Mouse (Mus musculus) erythroblast, embryonic 14.5 days (primary cell): Measurements from ENCODE around the gene Specc1. TPM values are rescaled to one million over a fixed set of nuclear protein-coding genes. Genes with fewer than 3 reads are reported as not detected.

Experiments
- H3K27me3 ChIP-seq: 2 replicates; pipeline ENCODE4 v1.6.1; 2012; ENCODE audit warnings: inconsistent platforms; ENCODE audit not compliant: control insufficient read depth
- H3K36me3 ChIP-seq: 2 replicates; pipeline ENCODE4 v1.6.1; 2012; ENCODE audit warnings: mild to moderate bottlenecking, inconsistent platforms; ENCODE audit not compliant: control insufficient read depth
- H3K4me1 ChIP-seq: 2 replicates; pipeline ENCODE4 v1.6.1; 2012; ENCODE audit warnings: inconsistent platforms; ENCODE audit not compliant: control insufficient read depth
- H3K4me3 ChIP-seq: replicated peaks from 2 replicates; pipeline ENCODE3; 2012; ENCODE audit warnings: moderate library complexity, mild to moderate bottlenecking, inconsistent platforms
- H3K9me3 ChIP-seq: 2 replicates; pipeline ENCODE4 v1.6.1; 2012; ENCODE audit warnings: low read length, inconsistent platforms, mixed read lengths; ENCODE audit not compliant: control insufficient read depth
- GATA1 ChIP-seq: IDR thresholded peaks from 2 replicates; pipeline ENCODE4 v1.6.1; 2012; ENCODE audit warnings: low read length, inconsistent platforms, mixed read lengths
- TAL1 ChIP-seq: IDR thresholded peaks from 3 replicates; pipeline ENCODE4 v1.6.1; 2012; ENCODE audit warnings: low read length, inconsistent platforms, mixed read lengths
- polyA plus RNA-seq: library from polyadenylated mRNA; stranded (reverse); fragments of >175 nt; gene quantifications from 2 replicates; pipeline ENCODE4 v1.2.3, GENCODE M21; 2012

The Specc1 gene
- polyA plus RNA-seq, 1 experiment, result 15.5 TPM

DNA sequence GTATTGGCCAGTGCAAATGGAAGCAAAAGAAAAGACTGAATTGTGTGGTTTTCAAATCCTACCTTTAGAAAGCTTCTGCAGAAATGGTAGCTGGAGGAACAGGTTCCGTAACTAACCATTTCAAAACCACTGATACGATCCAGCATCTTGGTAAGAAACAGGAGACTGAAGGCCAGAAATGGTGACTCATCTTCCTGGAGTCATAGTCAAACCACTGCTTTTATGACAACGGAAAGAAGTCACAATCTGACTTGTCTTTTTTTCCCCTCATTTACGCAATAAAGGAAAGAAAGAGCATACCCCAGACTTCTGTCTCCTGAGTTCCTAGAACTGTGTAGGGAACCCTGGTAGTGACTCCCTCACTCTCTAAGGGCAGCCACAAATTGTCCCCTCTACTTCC is 228.3 kb downstream of the Specc1 start:
- peaks cover 29% of the 10 kb centered on the region for H3K36me3 ChIP-seq
- TF ChIP-seq GATA1, result no peak
- TF ChIP-seq TAL1, result no peak
- H3K9me3 ChIP-seq, result no peaks in the 10 kb centered on the region
- no peak overlapping the region for H3K4me3 ChIP-seq
- H3K27me3 ChIP-seq, result no peaks in the 10 kb centered on the region
- no peaks in the 10 kb centered on the region for H3K4me1 ChIP-seq

DNA sequence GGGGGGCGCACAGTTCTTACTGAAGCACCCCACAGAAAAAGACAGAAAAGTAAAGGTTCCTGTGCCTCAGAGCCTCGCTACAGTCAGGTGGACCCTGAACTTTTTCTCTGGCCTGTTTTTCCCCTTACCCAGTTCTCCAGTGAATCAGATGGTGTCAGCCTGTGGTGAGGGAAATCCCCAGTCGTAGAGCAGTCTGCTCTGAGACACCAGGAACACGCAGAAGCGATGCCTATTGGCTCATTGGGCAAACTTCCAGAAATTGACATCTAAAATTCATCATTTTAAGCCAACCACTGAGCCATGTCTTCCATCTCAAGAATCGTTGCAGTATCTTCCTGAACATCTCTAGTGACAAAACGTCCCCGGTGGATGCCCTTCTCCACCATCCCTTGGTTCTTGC is 230.5 kb downstream of the Specc1 start:
- Histone ChIP-seq H3K27me3 (no peaks in the 10 kb centered on the region), H3K4me1 (no peaks in the 10 kb centered on the region), H3K9me3 (no peaks in the 10 kb centered on the region), H3K36me3 (peaks cover 22% of the 10 kb centered on the region), H3K4me3 (no peak overlapping the region)
- TF ChIP-seq TAL1, result no peak
- TF ChIP-seq GATA1, result no peak

DNA sequence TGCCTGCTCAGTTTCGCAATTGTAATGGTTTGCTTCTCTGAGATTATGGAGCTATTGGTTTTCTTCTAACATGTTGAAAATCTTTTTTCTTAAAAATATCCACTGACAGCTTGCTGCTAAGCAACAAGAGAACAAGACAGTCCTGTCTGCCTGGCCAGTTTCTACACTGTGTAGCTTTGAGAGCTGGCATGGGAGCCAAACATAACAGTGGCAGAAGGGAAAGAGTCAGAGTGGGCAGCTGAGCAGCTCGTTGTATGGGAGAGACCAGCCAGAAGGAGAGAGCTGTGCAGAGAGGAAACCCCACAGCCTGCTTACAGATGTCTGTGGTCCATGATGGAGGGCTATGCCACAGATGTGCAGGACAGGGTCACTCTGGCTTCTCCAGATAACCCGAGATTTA is 235.5 kb downstream of the Specc1 start:
- no peaks in the 10 kb centered on the region for H3K4me1 ChIP-seq
- TF ChIP-seq GATA1, result no peak
- no peak for TF ChIP-seq TAL1
- peaks cover 27% of the 10 kb centered on the region for H3K36me3 ChIP-seq
- H3K4me3 ChIP-seq, result no peak overlapping the region
- no peaks in the 10 kb centered on the region for H3K9me3 ChIP-seq
- H3K27me3 ChIP-seq, result no peaks in the 10 kb centered on the region

DNA sequence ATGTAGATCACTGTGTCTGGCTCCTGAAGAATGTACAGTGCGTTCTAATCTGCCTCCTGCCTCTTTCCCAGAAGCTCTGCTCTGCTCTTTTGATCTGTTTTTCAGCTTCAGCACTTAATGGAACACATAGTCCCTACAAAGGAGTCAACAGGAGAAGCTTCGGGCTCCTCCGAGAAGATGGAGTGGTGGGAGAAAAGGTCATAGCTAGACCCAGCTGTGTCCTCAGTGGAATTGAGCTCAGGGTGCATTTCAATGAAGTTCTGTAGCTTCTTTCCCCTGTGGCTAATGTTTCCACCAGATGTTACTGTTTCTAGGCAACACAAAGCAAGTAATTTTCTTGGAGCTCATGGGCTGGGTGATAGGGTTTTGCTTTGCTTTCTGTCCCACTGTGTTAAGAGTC is 236.6 kb downstream of the Specc1 start:
- no peak for TF ChIP-seq GATA1
- no peak for TF ChIP-seq TAL1
- no peak overlapping the region for H3K4me3 ChIP-seq
- no peaks in the 10 kb centered on the region for H3K27me3 ChIP-seq
- no peaks in the 10 kb centered on the region for H3K9me3 ChIP-seq
- H3K36me3 ChIP-seq, result peaks cover 18% of the 10 kb centered on the region
- H3K4me1 ChIP-seq, result no peaks in the 10 kb centered on the region

DNA sequence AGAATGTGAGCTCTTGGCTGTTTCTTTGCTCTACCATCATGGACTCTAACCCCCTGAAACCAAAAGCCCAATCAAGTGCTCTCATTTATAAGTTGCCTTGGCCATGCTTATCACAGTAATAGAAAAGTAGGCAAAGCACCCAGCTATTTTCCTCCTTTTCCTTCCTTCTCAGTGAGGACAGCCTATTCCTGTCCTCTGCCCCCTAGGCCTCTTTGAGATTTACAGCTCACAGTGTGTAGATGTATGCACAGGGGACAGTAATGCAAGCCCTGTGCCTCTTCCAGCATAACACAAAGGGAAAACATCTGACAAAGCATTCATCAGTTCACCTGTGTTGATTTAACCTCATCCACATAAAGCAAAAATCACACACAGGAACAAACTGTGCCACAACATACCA is 237.7 kb downstream of the Specc1 start:
- Histone ChIP-seq H3K36me3 (peaks cover 18% of the 10 kb centered on the region), H3K4me1 (no peaks in the 10 kb centered on the region), H3K9me3 (no peaks in the 10 kb centered on the region), H3K4me3 (no peak overlapping the region), H3K27me3 (no peaks in the 10 kb centered on the region)
- no peak for TF ChIP-seq TAL1
- TF ChIP-seq GATA1, result no peak

DNA sequence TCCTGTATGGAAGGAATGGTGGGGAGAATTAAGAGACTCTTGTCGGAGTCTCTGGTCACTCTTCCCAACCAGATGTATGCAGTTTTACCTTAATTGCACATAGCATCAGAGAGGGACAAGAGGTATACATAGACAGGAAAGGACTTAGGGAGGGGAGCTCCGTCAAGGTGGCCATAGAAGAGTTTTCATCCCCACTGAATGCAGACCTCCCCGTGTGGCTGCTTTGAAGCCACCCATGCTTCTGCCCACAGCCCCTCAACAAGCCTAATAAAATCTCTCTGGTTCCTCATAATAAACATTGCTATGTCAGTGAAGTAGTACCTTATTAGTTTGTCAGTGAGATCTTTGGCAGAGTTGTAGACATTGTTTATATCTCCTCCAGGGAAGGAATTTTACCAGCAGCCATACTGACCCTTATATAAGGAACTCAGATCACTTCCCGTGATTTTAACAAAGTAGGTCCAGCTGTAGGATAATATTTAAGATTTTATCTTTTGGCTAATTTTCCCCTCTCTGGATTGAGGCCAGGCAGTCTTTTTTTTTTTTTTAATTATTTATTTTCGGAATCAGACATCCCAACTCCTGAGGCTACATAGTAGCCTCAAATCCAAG is 244.4 kb downstream of the Specc1 start:
- no peak overlapping the region for H3K4me3 ChIP-seq
- H3K4me1 ChIP-seq, result no peaks in the 10 kb centered on the region
- H3K9me3 ChIP-seq, result no peaks in the 10 kb centered on the region
- TF ChIP-seq GATA1 (no peak), TAL1 (no peak)
- H3K27me3 ChIP-seq, result no peaks in the 10 kb centered on the region
- H3K36me3 ChIP-seq, result peaks cover 9% of the 10 kb centered on the region

DNA sequence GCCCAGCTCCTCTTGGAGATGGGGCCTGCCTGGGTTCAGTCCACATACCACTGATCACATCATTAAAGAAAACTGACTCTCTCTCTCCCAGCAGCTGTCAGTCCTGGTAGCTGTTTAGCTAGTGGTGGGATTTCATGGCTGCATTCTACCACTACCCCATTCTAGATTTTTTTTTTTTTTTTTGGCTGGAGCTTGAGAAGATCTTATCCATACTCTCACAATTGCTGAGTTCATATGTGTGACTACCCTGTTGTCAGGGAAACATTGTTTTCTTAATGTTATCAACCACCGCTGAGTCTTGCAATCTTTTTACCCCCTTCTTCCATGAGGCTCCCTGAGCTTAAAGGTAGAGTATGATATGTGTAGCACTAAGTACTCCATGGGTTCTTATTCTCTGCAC is 246.1 kb downstream of the Specc1 start:
- TF ChIP-seq GATA1 (no peak), TAL1 (no peak)
- Histone ChIP-seq H3K9me3 (no peaks in the 10 kb centered on the region), H3K36me3 (peaks cover 26% of the 10 kb centered on the region), H3K27me3 (no peaks in the 10 kb centered on the region), H3K4me3 (no peak overlapping the region), H3K4me1 (no peaks in the 10 kb centered on the region)

DNA sequence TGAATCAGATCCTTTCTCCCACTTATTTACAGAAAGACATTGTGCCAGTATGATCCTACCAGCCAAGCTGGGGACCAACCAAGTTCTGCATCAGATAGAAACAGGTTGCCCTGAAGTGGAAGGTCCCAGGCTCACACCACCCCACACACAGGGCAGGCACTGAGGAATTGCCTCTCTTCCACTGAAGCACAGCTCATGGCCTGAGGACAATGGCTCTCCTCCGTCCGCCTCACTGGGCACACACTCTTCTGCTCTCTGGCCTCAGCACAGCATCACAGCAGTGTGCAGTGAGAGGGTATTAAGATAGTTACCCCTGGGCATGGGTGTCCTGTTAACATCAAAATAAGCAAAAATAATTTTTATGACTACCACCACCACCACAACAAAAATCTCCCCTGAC is 252.5 kb downstream of the Specc1 start:
- Histone ChIP-seq H3K36me3 (peaks cover 76% of the 10 kb centered on the region), H3K9me3 (no peaks in the 10 kb centered on the region), H3K27me3 (no peaks in the 10 kb centered on the region), H3K4me1 (no peaks in the 10 kb centered on the region), H3K4me3 (no peak overlapping the region)
- TF ChIP-seq TAL1 (no peak), GATA1 (no peak)

DNA sequence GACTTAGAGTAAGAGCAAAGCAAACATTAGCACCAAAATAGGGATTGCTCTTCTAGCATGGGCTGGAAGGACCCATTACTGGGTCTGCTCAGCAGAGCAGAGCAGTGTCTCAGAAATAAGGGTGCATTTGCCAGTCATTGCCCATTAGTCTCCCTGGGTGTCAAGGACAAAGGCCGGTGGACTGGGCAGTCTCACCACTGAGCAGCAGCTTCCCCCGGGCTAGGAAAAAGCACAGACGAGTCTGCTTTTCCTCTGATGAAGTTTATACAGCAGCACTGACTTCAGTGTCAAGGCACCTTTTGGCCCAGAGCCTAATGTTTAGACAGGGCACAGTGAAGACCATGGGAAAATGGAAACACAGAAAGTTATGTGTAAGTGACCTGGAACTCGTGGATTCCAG is 253.3 kb downstream of the Specc1 start:
- no peaks in the 10 kb centered on the region for H3K27me3 ChIP-seq
- H3K4me1 ChIP-seq, result no peaks in the 10 kb centered on the region
- H3K4me3 ChIP-seq, result no peak overlapping the region
- H3K36me3 ChIP-seq, result peaks cover 76% of the 10 kb centered on the region
- TF ChIP-seq TAL1 (no peak), GATA1 (no peak)
- no peaks in the 10 kb centered on the region for H3K9me3 ChIP-seq

DNA sequence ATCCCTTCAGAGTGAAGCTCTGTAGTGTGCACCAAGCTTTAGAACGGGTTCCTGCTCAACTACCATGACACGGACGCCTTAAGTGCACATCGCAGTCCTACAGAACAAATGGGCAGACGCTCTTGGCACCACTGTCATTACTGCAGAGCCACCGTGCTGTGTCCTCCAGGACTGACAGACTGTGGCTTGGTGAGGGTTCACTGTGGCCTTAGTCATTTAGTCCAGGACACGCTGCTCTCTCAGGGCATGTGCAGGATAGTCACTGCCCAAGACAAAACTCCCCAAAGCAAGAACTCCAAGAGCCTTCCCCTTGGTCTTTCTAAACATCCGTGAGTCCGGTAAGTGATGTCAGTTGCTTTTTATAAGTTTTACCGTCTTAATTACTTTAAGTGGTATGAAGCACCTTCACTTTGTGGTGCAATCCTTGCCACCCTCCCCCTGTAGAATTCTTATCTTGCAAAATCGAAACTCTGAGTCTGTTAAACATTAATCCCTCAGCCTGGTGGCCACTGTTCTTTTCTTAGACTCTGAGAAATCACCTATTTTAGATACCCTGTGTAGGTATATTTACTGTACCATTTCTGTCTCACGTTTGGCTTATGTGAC is 256.9 kb downstream of the Specc1 start:
- Histone ChIP-seq H3K4me1 (no peaks in the 10 kb centered on the region), H3K36me3 (peaks cover 45% of the 10 kb centered on the region), H3K9me3 (no peaks in the 10 kb centered on the region), H3K27me3 (no peaks in the 10 kb centered on the region), H3K4me3 (no peak overlapping the region)
- TF ChIP-seq TAL1 (no peak), GATA1 (no peak)
